Mouse (Mus musculus): ENCODE data around the gene Kcnn3. TPM values are rescaled to one million over a fixed set of nuclear protein-coding genes. Genes with fewer than 3 reads are reported as not detected.

Gene Kcnn3
- polyA plus RNA-seq, 1 experiment from 2014 or later, result 9.6 TPM

Other genes starting within 250 kb of the Kcnn3 start
- gene Slc50a1, start 249.6 kb upstream of the Kcnn3 start, polyA plus RNA-seq (2015; fragmentation: Nextera tagmentation; extraction: Ambion mirVana), result 36.2 and 38.5 TPM in 2 replicates
- 8.9 and 9.1 TPM in 2 replicates for gene Efna1, start 239.0 kb upstream of the Kcnn3 start, polyA plus RNA-seq (2015; fragmentation: Nextera tagmentation; extraction: Ambion mirVana)
- gene Efna3, start 197.2 kb upstream of the Kcnn3 start, polyA plus RNA-seq (2015; fragmentation: Nextera tagmentation; extraction: Ambion mirVana), result 62.4 and 72.3 TPM in 2 replicates
- 6.0 and 7.4 TPM in 2 replicates for gene Efna4, start 182.1 kb upstream of the Kcnn3 start, polyA plus RNA-seq (2015; fragmentation: Nextera tagmentation; extraction: Ambion mirVana)
- 71.0 and 77.1 TPM in 2 replicates for gene Adam15, start 170.2 kb upstream of the Kcnn3 start, polyA plus RNA-seq (2015; fragmentation: Nextera tagmentation; extraction: Ambion mirVana)
- 0.09 and 0.34 TPM in 2 replicates for gene Dcst2, start 158.2 kb upstream of the Kcnn3 start, polyA plus RNA-seq (2015; fragmentation: Nextera tagmentation; extraction: Ambion mirVana)
- gene Dcst1, start 154.9 kb upstream of the Kcnn3 start, polyA plus RNA-seq (2015; fragmentation: Nextera tagmentation; extraction: Ambion mirVana), result 0.89 and 1.1 TPM in 2 replicates
- 0.82 and 0.83 TPM in 2 replicates for gene Zbtb7b, start 125.4 kb upstream of the Kcnn3 start, polyA plus RNA-seq (2015; fragmentation: Nextera tagmentation; extraction: Ambion mirVana)
- 0.89 TPM in 1 of 2 replicates, not detected in the other for gene Lenep, start 117.4 kb upstream of the Kcnn3 start, polyA plus RNA-seq (2015; fragmentation: Nextera tagmentation; extraction: Ambion mirVana)
- gene Flad1, start 108.3 kb upstream of the Kcnn3 start, polyA plus RNA-seq (2015; fragmentation: Nextera tagmentation; extraction: Ambion mirVana), result 33.3 and 34.9 TPM in 2 replicates
- gene Cks1b, start 101.8 kb upstream of the Kcnn3 start, polyA plus RNA-seq (2015; fragmentation: Nextera tagmentation; extraction: Ambion mirVana), result 95.9 and 110 TPM in 2 replicates
- 20.0 and 21.8 TPM in 2 replicates for gene Shc1, start 101.7 kb upstream of the Kcnn3 start, polyA plus RNA-seq (2015; fragmentation: Nextera tagmentation; extraction: Ambion mirVana)
- 43.1 and 45.8 TPM in 2 replicates for gene Pygo2, start 90.0 kb upstream of the Kcnn3 start, polyA plus RNA-seq (2015; fragmentation: Nextera tagmentation; extraction: Ambion mirVana)
- 18.1 and 20.4 TPM in 2 replicates for gene Pbxip1, start 83.5 kb upstream of the Kcnn3 start, polyA plus RNA-seq (2015; fragmentation: Nextera tagmentation; extraction: Ambion mirVana)
- 127 and 130 TPM in 2 replicates for gene Pmvk, start 65.6 kb upstream of the Kcnn3 start, polyA plus RNA-seq (2015; fragmentation: Nextera tagmentation; extraction: Ambion mirVana)
- gene Adar, start 194.9 kb downstream of the Kcnn3 start, polyA plus RNA-seq (2015; fragmentation: Nextera tagmentation; extraction: Ambion mirVana), result 27.1 and 30.3 TPM in 2 replicates
- gene Chrnb2, start 244.5 kb downstream of the Kcnn3 start, polyA plus RNA-seq (2015; fragmentation: Nextera tagmentation; extraction: Ambion mirVana), result 23.3 and 27.4 TPM in 2 replicates